Mouse (Mus musculus) forebrain, embryonic 11.5 days (tissue): Measurements from ENCODE around the gene Syne2. TPM values are rescaled to one million over a fixed set of nuclear protein-coding genes. Genes with fewer than 3 reads are reported as not detected.

ENCODE experiments used
- ATAC-seq: fragments of 200-750 bp; cut with Nextera tagmentation; replicated peaks from 2 replicates; pipeline ENCODE4 v1.8.0; 2017; ENCODE audit warnings: moderate TSS enrichment; ENCODE audit not compliant: low FRiP score
- DNase-seq: peaks from one replicate; pipeline ENCODE4 v3.0.0-alpha.2; 2017; ENCODE audit warnings: low spot score
- H3K27ac ChIP-seq: fragments of 300-500 bp; sonication (generic); 2 replicates; pipeline ENCODE4 v1.5.1; 2014; ENCODE audit warnings: low read depth, low read length
- H3K27me3 ChIP-seq: fragments of 300-500 bp; sonication (generic); 2 replicates; pipeline ENCODE4 v1.6.1; 2014; ENCODE audit warnings: mild to moderate bottlenecking, low read length, mixed read lengths; ENCODE audit not compliant: control insufficient read depth, insufficient read depth
- H3K36me3 ChIP-seq: fragments of 300-500 bp; sonication (generic); 2 replicates; pipeline ENCODE4 v1.6.1; 2014; ENCODE audit warnings: mild to moderate bottlenecking, low read length, moderate library complexity, mixed read lengths; ENCODE audit not compliant: control insufficient read depth, insufficient read depth
- H3K4me1 ChIP-seq: fragments of 300-500 bp; sonication (generic); replicated peaks from 2 replicates; pipeline ENCODE4 v1.6.1; 2014; ENCODE audit warnings: low read length, mixed read lengths; ENCODE audit not compliant: control insufficient read depth, insufficient read depth
- H3K4me2 ChIP-seq: fragments of 300-500 bp; sonication (generic); 2 replicates; pipeline ENCODE4 v1.6.1; 2014; ENCODE audit warnings: low read depth, mild to moderate bottlenecking, low read length, moderate library complexity, mixed read lengths; ENCODE audit not compliant: severe bottlenecking
- H3K4me3 ChIP-seq: fragments of 300-500 bp; sonication (generic); 2 replicates; pipeline ENCODE4 v1.5.1; 2014; ENCODE audit warnings: low read depth, low read length
- H3K9ac ChIP-seq: fragments of 300-500 bp; sonication (generic); 2 replicates; pipeline ENCODE4 v1.6.1; 2014; ENCODE audit warnings: low read length
- H3K9me3 ChIP-seq: fragments of 300-500 bp; sonication (generic); 2 replicates; pipeline ENCODE4 v1.6.1; 2016; ENCODE audit warnings: low read length, mixed read lengths; ENCODE audit not compliant: control insufficient read depth
- WGBS: fragments of 180-500 bp; shearing (Covaris S2); extraction: QIAGEN DNeasy Blood & Tissue Kit; methylation state at CpG from one replicate; pipeline ENCODE4 v1.1.7; 2014; 5-methylcytosine and 5-hydroxymethylcytosine counted together
- polyA plus RNA-seq: library from polyadenylated mRNA; unstranded; fragments of >200 nt; fragmentation: Nextera tagmentation; extraction: Ambion mirVana; gene quantifications from 2 replicates; pipeline ENCODE4 v1.2.1, GENCODE M21; 2014

Gene Syne2
- polyA plus RNA-seq, 1 experiment from 2014 or later, result 127 TPM

DNA sequence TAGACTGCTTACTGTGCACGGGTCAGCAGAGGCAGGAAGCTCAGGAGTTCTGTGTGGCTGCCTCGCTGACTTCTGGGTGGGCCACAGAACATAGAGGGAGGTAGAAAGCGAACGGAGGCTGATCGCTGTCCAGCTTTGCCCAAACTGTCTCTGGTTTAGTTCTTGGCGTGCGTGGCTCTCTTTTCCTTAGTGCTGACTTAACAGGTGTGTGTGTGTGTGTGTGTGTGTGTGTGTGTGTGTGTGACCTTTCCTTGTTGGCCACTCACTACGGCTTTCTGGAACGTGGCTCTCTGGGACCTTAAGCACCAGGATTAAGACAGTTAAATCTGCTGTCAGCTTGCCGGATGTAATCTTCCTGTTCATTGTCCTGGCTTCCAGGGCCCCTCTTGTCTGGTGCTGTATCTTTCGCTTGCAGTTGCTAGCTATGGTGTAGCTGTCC is 18.6 kb downstream of the Syne2 start:
- H3K27ac ChIP-seq, result no peak overlapping the region
- H3K9ac ChIP-seq, result no peak overlapping the region
- DNase-seq (no peak), ATAC-seq (no peak)
- H3K27me3 ChIP-seq, result no peaks in the 10 kb centered on the region
- no peaks in the 10 kb centered on the region for H3K36me3 ChIP-seq
- 32% methylated on average over 11 of the region's 11 CpGs for WGBS
- H3K4me1 ChIP-seq, result peaks cover 6% of the 10 kb centered on the region; the same call in 1 of the 2 replicates
- no peak overlapping the region for H3K4me2 ChIP-seq
- no peak overlapping the region for H3K4me3 ChIP-seq
- H3K9me3 ChIP-seq, result no peaks in the 10 kb centered on the region

DNA sequence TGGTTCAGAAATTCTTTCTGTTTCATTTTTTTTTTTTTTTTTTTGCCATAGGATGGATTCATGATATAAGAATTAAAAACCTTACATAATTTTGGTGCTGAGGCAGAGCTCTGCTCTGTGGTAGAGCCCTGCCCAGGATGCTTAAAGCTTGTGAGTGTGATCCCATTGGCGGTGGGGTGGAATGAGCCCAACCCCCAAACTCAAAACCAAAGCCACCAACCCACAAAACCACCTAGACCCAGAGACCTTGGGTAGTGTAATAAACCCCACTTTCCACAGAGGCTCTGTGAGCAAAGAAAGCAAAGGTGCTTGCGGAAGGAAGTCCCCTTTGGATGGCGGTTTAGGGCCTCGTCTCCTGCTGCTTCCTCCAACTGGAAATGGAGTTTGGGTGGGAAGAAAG is 19.5 kb downstream of the Syne2 start:
- WGBS, result 88% methylated on average over 4 of the region's 4 CpGs
- H3K27ac ChIP-seq, result no peak overlapping the region
- no peak for DNase-seq
- H3K36me3 ChIP-seq, result no peaks in the 10 kb centered on the region
- H3K9ac ChIP-seq, result no peak overlapping the region
- no peaks in the 10 kb centered on the region for H3K27me3 ChIP-seq
- H3K4me3 ChIP-seq, result no peak overlapping the region
- H3K9me3 ChIP-seq, result no peaks in the 10 kb centered on the region
- no peak for ATAC-seq
- peaks cover 6% of the 10 kb centered on the region; the same call in 1 of the 2 replicates for H3K4me1 ChIP-seq
- no peak overlapping the region for H3K4me2 ChIP-seq

DNA sequence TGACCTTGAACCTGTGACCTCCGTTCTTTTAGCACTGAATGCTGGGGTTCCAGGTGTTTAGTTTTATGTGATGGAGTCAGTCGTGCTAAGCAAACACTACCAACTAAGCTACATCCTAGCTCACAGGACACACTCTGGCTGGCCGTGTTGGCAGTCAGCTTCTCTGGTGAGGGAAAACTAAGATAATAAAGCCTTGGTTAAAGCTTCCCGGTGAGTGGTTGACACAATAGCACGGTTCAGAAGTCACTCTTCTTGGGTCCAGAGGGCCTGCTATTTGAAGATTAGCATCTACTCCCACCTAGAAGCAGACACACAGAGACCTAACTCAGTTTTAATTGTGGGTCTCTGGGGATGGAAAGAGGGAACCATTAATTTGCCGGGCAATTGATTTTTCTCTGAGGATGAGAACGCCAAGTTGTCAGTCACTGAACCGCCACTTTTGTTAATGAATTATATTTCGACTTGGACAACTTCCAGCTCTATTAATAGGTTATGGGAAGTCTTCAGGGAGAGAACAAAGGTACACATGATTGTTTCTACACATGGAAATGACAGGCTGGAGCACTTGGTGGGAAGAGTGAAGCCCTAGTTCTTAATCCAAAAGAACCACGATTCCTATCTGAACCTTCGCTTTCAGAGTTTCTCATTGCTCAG is 21.3 kb downstream of the Syne2 start:
- H3K9me3 ChIP-seq, result no peaks in the 10 kb centered on the region
- no peaks in the 10 kb centered on the region for H3K36me3 ChIP-seq
- H3K27me3 ChIP-seq, result no peaks in the 10 kb centered on the region
- WGBS, result 76% methylated on average over 11 of the region's 11 CpGs
- no peak overlapping the region for H3K4me2 ChIP-seq
- ATAC-seq (no peak), DNase-seq (no peak)
- no peak overlapping the region for H3K27ac ChIP-seq
- H3K4me1 ChIP-seq, result peaks cover 6% of the 10 kb centered on the region; the same call in 1 of the 2 replicates
- no peak overlapping the region for H3K9ac ChIP-seq
- H3K4me3 ChIP-seq, result no peak overlapping the region

DNA sequence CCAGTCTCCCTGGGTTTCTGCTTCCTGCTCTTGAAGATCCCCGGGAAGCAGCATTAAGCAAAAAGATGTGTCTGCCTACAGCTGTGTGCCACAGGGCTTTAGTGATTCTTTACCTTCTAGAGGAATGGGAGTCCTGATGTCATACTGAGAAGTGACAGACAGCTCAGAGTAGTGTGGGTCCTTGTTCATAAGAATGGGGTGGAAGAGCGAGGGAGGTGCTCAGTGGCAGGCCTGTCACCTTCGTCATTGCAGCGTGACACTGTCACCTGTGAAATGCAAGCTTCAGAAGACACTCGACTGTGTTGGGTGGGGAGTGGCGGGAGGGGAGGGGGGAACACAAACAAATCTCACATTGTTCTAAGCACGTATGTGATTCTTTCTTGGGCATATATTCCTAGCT is 23.2 kb downstream of the Syne2 start:
- Histone ChIP-seq H3K4me1 (no peaks in the 10 kb centered on the region), H3K4me2 (no peak overlapping the region), H3K4me3 (no peak overlapping the region), H3K9ac (no peak overlapping the region), H3K9me3 (no peaks in the 10 kb centered on the region), H3K36me3 (no peaks in the 10 kb centered on the region), H3K27ac (no peak overlapping the region), H3K27me3 (no peaks in the 10 kb centered on the region)
- no peak for DNase-seq
- no peak for ATAC-seq
- WGBS, result 85% methylated on average over 7 of the region's 7 CpGs

DNA sequence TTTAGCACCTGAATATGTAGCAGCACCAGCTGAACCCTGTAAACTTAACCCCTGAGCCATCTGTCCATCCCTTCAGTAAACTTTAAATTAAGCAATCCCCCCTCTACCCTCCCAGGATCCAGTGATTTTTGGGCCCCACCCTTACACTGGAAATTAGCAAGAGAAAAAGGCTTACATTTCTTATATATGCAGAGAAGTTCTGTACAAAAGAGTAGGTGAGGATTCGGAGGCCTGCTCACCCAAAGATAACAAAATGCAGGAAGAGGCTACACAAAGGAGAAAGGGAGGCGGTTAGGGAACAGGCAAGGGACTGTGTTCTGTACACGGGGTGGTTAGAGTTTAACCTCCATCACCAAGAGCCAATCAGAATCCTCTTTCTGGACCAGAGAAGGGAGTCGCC is 26.4 kb downstream of the Syne2 start:
- Histone ChIP-seq H3K4me3 (no peak overlapping the region), H3K9me3 (no peaks in the 10 kb centered on the region), H3K9ac (no peak overlapping the region), H3K4me2 (no peak overlapping the region), H3K36me3 (no peaks in the 10 kb centered on the region), H3K4me1 (no peaks in the 10 kb centered on the region), H3K27me3 (no peaks in the 10 kb centered on the region), H3K27ac (no peak overlapping the region)
- ATAC-seq (no peak), DNase-seq (no peak)
- 78% methylated on average over 4 of the region's 4 CpGs for WGBS

DNA sequence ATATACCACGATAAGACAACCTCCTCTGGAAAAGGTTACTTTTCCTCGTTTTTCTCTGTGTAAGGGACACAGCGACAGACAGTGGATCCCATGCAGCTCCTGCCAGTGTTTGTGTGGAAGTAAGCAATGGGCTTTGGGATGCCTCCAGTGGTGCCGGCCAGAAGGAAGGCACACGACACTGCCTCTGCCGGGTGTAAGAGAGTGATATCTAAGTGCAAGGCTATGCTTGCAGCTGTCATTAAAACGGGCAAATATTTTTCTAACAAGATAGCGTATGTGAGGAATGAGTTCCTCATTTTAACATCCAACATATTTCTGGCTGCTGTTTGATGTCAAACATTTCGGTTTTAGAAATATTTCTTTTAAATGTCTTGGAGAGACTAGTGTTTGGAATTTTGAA is 27.1 kb downstream of the Syne2 start:
- 91% methylated on average over 9 of the region's 9 CpGs for WGBS
- Histone ChIP-seq H3K9ac (no peak overlapping the region), H3K4me3 (no peak overlapping the region), H3K27me3 (no peaks in the 10 kb centered on the region), H3K9me3 (no peaks in the 10 kb centered on the region), H3K27ac (no peak overlapping the region), H3K4me1 (no peaks in the 10 kb centered on the region), H3K4me2 (no peak overlapping the region), H3K36me3 (no peaks in the 10 kb centered on the region)
- DNase-seq (no peak), ATAC-seq (no peak)

DNA sequence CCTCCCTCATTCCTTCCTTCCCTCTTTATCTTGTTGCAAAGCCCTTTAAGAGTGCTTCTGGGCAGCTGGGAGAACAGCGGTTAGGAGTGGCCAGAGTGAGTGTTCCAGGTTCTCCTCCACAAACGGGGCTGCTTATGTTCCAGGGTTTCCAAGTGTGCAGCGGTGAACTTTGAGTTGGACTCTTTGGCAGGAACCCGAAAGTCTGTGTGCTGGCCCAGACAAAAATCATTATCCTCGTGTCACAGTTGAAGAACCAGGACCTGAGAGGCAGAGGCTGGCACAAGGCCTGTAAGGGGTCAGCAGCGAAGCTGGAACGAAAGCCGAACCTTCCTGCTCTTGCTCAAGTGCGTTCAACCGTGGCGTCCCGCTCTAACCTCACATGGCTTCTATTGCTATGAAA is 28.6 kb downstream of the Syne2 start:
- Histone ChIP-seq H3K4me2 (no peak overlapping the region), H3K4me3 (no peak overlapping the region), H3K27ac (no peak overlapping the region), H3K36me3 (no peaks in the 10 kb centered on the region), H3K4me1 (no peaks in the 10 kb centered on the region), H3K27me3 (no peaks in the 10 kb centered on the region), H3K9me3 (no peaks in the 10 kb centered on the region), H3K9ac (no peak overlapping the region)
- 86% methylated on average over 12 of the region's 12 CpGs for WGBS
- no peak for ATAC-seq
- no peak for DNase-seq

DNA sequence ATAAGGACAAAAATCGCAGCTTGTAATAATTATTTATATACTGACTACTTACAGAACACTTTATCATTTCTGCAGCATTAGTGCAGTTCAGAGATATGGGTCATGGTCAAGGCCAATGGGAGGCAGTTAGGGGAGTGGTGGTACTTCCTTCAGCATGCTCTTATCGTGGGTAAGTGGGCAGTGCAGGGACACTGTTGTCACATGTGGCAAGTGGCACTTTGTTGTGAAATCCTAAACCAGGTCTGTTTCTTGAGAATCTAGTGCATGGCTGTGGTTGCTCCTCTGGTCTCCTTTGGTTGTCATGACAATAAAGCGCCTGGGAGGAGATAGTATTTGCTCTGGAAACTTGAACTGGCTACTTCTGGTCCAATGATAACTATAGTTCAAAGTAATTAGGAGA is 32.3 kb downstream of the Syne2 start:
- Histone ChIP-seq H3K27me3 (no peaks in the 10 kb centered on the region), H3K9ac (no peak overlapping the region), H3K4me3 (no peak overlapping the region), H3K9me3 (no peaks in the 10 kb centered on the region), H3K36me3 (no peaks in the 10 kb centered on the region), H3K4me2 (no peak overlapping the region), H3K27ac (no peak overlapping the region), H3K4me1 (peaks cover 3% of the 10 kb centered on the region; the same call in 1 of the 2 replicates)
- ATAC-seq (no peak), DNase-seq (no peak)
- 82% methylated on average over 3 of the region's 3 CpGs for WGBS

DNA sequence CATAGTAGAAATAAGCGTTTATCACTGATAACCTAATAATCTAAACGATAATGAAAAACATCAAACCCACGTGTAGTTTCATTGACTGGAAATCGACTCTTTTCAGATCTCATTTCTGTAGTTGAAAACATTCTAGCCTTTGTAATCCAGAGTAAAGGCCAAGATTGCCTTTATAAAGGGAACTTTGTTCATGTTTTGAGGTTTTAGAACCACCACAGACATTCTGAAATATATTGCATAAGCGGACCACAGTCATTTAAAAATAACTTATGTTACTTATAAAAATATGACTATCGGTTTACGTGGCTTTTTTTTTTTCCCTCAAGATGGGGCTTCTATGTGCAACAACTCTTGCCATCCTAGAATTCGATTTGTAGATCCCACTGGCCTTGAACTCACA is 33.5 kb downstream of the Syne2 start:
- no peak overlapping the region for H3K4me2 ChIP-seq
- no peaks in the 10 kb centered on the region for H3K27me3 ChIP-seq
- 88% methylated on average over 8 of the region's 8 CpGs for WGBS
- H3K36me3 ChIP-seq, result no peaks in the 10 kb centered on the region
- no peaks in the 10 kb centered on the region for H3K9me3 ChIP-seq
- peaks cover 3% of the 10 kb centered on the region; the same call in 1 of the 2 replicates for H3K4me1 ChIP-seq
- no peak overlapping the region for H3K9ac ChIP-seq
- ATAC-seq (no peak), DNase-seq (no peak)
- H3K27ac ChIP-seq, result no peak overlapping the region
- no peak overlapping the region for H3K4me3 ChIP-seq
